Mouse (Mus musculus): Measurements from ENCODE around the gene Dhx29. TPM values are rescaled to one million over a fixed set of nuclear protein-coding genes. Genes with fewer than 3 reads are reported as not detected.
A peak's percentile ranks its signal among the peaks of the same experiment; 100 is the strongest.
"Not testable (repeated sequence)": the region's sequence is repeated elsewhere in the genome, so short reads cannot be mapped to it uniquely, and the experiment has no call there.

Dhx29 gene
- polyA plus RNA-seq, 1 experiment from 2014 or later, result 32.5 TPM

- 0 out of 2 replicates have a peak overlapping the region, but pooled peaks have one; percentile 10 for H3K4me2 ChIP-seq
- ATAC-seq (ENCODE audit: low read depth); H3K4me1 ChIP-seq (replicated peaks); H3K27ac ChIP-seq (replicated peaks); H3K9me3 ChIP-seq; H3K4me3 ChIP-seq; H3K36me3 ChIP-seq; H3K9ac ChIP-seq; H3K27me3 ChIP-seq: not testable (repeated sequence)
- WGBS, result 59% methylated on average over 20 of the region's 20 CpGs
Measured at GRCm38 (mm10) chr13:113013174-113013953, 86.1 kb downstream of the Dhx29 start.

Other genes with a start within 250 kb of the Dhx29 start
- 49.3 and 52.7 TPM in 2 replicates for gene Plpp1, start 126.7 kb upstream of the Dhx29 start, polyA plus RNA-seq (2015; fragmentation: Nextera tagmentation; extraction: Ambion mirVana)
- 67.8 and 73.3 TPM in 2 replicates for gene Mtrex, start 56 bp upstream of the Dhx29 start, polyA plus RNA-seq (2015; fragmentation: Nextera tagmentation; extraction: Ambion mirVana)
- 0.25 TPM in 1 of 2 replicates, not detected in the other for gene Ccno, start 60.3 kb downstream of the Dhx29 start, polyA plus RNA-seq (2015; fragmentation: Nextera tagmentation; extraction: Ambion mirVana)
- 0.10 and 0.12 TPM in 2 replicates for gene Mcidas, start 66.4 kb downstream of the Dhx29 start, polyA plus RNA-seq (2015; fragmentation: Nextera tagmentation; extraction: Ambion mirVana)
- not detected in 2 replicates for gene Cdc20b, start 107.7 kb downstream of the Dhx29 start, polyA plus RNA-seq (2015; fragmentation: Nextera tagmentation; extraction: Ambion mirVana)
- 81.0 and 94.9 TPM in 2 replicates for gene Gpx8, start 119.0 kb downstream of the Dhx29 start, polyA plus RNA-seq (2015; fragmentation: Nextera tagmentation; extraction: Ambion mirVana)
- gene Gzma, start 173.5 kb downstream of the Dhx29 start, polyA plus RNA-seq (2015; fragmentation: Nextera tagmentation; extraction: Ambion mirVana), result not detected in 2 replicates

All from neural tube, embryonic 13.5 days (tissue).